Mouse (Mus musculus): ENCODE data around the gene Spsb1.

GRCm38 (mm10) chr4:149916831-149917230, 38.0 kb downstream of the Spsb1 start:
- TF ChIP-seq MAX (IDR thresholded peaks at IDR 0.05; ENCODE audit: low read length), result no peak
- TF ChIP-seq EP300 (IDR thresholded peaks at IDR 0.05; ENCODE audit: low read length), result no peak
- TF ChIP-seq CTCF (conservative IDR thresholded peaks at IDR 0.05 in 1 of 2, IDR thresholded peaks at IDR 0.05 in 1 of 2; ENCODE audit: low read depth in 2 of 2, low read length in 2 of 2), result no peak
